Mouse (Mus musculus): ENCODE measurements around the gene Ccdc27. TPM values are rescaled to one million over a fixed set of nuclear protein-coding genes. Genes with fewer than 3 reads are reported as not detected.

The Ccdc27 gene
- polyA plus RNA-seq, 1 experiment from 2014 or later, result not detected

DNA sequence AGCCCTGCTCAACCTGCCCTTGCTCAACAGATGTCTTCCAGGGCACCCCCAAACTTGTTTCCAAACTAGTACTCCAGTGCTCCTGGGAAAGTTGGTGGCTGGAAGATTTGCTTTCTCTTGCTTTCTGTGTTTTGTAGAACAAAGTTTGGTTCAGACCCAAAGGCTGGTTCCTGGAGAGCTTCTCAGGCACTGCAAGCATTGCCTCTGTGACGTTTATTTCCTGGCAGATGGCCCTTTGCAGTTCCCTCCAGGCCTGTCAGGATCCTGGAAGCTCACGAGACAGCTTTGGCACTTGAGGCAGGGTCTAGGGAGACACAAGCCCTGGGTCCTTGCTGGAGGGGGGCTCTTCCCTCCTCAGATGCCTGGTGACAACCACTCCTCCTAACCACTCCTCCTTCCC is 14.2 kb upstream of the Ccdc27 start:
- Histone ChIP-seq H3K27ac (no peak overlapping the region), H3K27me3 (ENCODE audit: insufficient read depth, poor library complexity, severe bottlenecking) (no peaks in the 10 kb centered on the region), H3K9me3 (no peaks in the 10 kb centered on the region), H3K4me3 (no peak overlapping the region), H3K36me3 (no peaks in the 10 kb centered on the region), H3K4me1 (replicated peaks) (no peaks in the 10 kb centered on the region)
- 64% methylated on average over 2 of the region's 2 CpGs for WGBS
- no peak for DNase-seq (ENCODE audit: low spot score)

DNA sequence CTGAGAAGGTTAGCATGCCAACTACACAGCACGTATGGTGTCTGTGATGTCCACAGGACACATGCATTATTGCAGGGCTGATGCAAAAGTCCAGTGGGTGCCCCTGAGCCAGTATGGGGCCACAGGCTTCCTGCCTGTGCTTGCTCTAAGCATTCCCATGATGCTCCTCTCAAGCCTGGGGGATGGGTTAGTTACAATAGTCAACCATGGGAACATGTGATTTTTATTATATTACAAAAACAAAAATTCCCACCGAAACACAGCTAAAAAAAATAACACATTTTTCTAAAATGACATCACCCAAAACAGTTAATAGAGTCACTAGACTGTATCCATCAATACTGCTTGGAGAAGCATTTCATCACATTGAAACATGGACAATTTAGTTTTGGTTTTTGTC is 13.6 kb upstream of the Ccdc27 start:
- H3K4me1 ChIP-seq (replicated peaks), result no peaks in the 10 kb centered on the region
- DNase-seq (ENCODE audit: low spot score), result no peak
- H3K9me3 ChIP-seq, result no peaks in the 10 kb centered on the region
- H3K4me3 ChIP-seq, result no peak overlapping the region
- no peaks in the 10 kb centered on the region for H3K36me3 ChIP-seq
- H3K27ac ChIP-seq, result no peak overlapping the region
- no peaks in the 10 kb centered on the region for H3K27me3 ChIP-seq (ENCODE audit: insufficient read depth, poor library complexity, severe bottlenecking)
- WGBS, result 79% methylated on average over 2 of the region's 2 CpGs

DNA sequence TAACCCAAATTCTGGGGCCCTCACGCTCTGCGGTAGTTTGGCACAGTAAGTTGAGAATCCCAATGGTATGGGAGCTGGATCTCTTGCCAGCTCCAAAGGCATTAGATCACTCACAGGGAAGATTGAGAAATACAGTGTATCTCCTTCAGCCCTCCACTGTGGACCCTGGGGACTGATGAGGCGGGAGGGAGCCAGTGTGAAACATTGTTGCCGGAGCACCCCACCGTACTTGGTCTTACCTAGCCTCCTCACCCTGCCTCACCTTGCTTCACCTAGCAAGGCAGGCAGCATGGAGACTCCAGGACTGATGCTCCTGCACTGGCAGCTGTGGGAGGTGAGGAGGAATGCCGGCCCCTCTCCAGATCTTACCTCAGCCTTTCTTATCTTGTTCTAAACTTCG is 13.0 kb upstream of the Ccdc27 start:
- WGBS, result 89% methylated on average over 7 of the region's 7 CpGs
- H3K4me1 ChIP-seq (replicated peaks), result no peaks in the 10 kb centered on the region
- no peaks in the 10 kb centered on the region for H3K27me3 ChIP-seq (ENCODE audit: insufficient read depth, poor library complexity, severe bottlenecking)
- H3K9me3 ChIP-seq, result no peaks in the 10 kb centered on the region
- H3K27ac ChIP-seq, result no peak overlapping the region
- no peak overlapping the region for H3K4me3 ChIP-seq
- no peak for DNase-seq (ENCODE audit: low spot score)
- no peaks in the 10 kb centered on the region for H3K36me3 ChIP-seq

DNA sequence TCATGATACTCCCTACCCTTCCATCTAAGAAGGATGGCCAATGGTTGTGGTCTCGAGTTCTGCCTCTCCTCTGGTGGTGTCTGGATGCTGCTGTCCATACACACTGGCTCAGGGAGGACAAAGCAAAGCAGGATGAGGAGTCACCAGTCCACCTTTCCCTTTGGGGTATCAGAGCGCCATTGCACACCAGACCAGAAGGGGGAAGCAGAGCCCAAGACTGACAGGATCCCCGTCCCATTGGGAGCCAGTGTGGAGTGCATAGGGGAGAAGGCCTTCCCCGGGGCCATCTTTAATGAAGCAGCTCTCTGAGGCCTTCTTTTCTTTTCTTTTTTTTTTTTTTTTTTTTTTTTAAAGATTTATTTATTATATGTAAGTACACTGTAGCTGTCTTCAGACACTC is 10.6 kb upstream of the Ccdc27 start:
- no peak for DNase-seq (ENCODE audit: low spot score)
- Histone ChIP-seq H3K27ac (no peak overlapping the region), H3K27me3 (ENCODE audit: insufficient read depth, poor library complexity, severe bottlenecking) (no peaks in the 10 kb centered on the region), H3K4me3 (no peak overlapping the region), H3K36me3 (no peaks in the 10 kb centered on the region), H3K9me3 (no peaks in the 10 kb centered on the region), H3K4me1 (replicated peaks) (no peaks in the 10 kb centered on the region)
- WGBS, result 59% methylated on average over 4 of the region's 4 CpGs

DNA sequence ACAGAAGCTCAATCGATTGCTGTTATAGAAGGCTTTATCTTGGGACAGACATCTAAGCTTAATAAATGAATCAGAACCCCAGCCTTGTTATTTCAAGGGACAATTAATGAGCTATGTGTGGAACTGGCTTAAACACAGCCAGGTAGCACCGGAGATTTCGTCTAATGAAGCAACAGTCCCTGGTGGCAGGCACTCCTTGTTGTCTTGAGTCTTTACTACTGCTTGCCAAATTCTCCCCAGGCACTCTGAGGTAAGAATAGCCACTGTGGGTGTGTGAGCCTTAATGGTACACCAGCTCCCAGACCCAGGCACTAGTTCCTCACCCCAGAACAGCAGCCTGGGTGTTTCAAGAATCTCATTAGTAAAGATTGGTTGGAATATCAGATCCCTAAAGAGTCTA is 8.9 kb upstream of the Ccdc27 start:
- H3K27me3 ChIP-seq (ENCODE audit: insufficient read depth, poor library complexity, severe bottlenecking), result no peaks in the 10 kb centered on the region
- H3K27ac ChIP-seq, result no peak overlapping the region
- no peak for DNase-seq (ENCODE audit: low spot score)
- H3K36me3 ChIP-seq, result no peaks in the 10 kb centered on the region
- 92% methylated on average over 3 of the region's 3 CpGs for WGBS
- H3K4me3 ChIP-seq, result no peak overlapping the region
- no peaks in the 10 kb centered on the region for H3K4me1 ChIP-seq (replicated peaks)
- H3K9me3 ChIP-seq, result no peaks in the 10 kb centered on the region

DNA sequence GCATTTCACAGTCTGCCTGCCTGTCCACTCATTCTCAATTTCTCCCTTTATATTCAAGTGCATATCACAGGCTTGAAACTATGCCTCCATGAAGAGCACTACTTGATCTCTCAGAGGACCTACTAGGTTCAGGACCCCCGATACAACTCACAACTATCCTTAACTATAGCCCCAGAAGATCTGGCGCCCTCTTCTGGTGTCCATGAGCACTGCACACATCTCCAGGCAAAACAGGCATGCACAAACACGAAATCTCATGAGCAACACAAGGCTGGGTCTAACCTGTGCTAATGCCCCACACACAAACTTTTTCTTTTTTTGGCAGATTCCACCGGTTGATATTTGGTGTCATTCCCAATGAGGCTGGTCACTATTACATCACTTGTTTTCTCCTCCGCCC is 3.4 kb upstream of the Ccdc27 start:
- no peak for DNase-seq (ENCODE audit: low spot score)
- no peak overlapping the region for H3K4me3 ChIP-seq
- H3K27ac ChIP-seq, result no peak overlapping the region
- no peaks in the 10 kb centered on the region for H3K9me3 ChIP-seq
- H3K27me3 ChIP-seq (ENCODE audit: insufficient read depth, poor library complexity, severe bottlenecking), result peaks cover 4% of the 10 kb centered on the region; the same call in 1 of the 2 replicates
- H3K4me1 ChIP-seq (replicated peaks), result no peaks in the 10 kb centered on the region
- H3K36me3 ChIP-seq, result no peaks in the 10 kb centered on the region
- WGBS, result 66% methylated on average over 5 of the region's 5 CpGs

DNA sequence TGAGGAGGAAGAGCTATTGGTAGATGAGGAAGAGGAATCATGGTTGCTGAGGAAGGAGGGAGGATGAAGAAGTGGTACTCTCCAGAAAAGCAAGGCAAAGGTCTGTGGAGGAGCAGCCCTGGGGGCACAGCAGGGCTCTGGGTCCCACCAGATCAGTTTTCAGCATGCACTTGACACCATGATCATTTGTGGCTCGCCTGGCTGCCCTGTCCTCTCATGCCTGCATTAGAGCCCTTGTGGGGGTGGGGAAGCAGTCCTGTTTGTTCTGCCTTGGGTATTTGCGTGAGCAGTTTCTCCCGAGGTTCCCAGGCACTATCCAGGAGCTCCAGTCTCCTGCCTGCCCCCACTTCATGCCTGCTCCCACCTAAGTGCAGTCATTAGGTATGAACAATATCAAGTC is 5.4 kb downstream of the Ccdc27 start:
- H3K27ac ChIP-seq, result no peak overlapping the region
- 46% methylated on average over 3 of the region's 3 CpGs for WGBS
- no peak for DNase-seq (ENCODE audit: low spot score)

DNA sequence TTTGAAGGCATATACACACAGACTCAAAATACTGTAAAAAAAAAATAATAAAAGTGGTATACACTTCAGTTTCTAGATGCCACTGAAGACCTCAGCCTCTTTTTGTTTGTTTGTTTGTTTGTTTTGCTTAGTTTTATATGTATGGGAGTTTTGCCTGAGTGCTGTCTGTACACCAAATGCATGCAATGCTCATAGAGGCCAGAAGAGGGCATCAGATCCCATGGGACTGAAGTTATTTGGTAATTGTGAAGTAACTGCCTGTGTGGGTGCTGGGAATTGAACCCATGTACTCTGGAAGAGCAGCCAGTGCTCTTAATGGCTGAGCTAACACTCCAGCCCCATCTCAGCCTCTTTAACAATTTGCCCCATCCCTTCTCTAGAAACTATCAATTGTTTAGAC is 13.8 kb downstream of the Ccdc27 start:
- Histone ChIP-seq H3K36me3 (no peaks in the 10 kb centered on the region), H3K9me3 (no peaks in the 10 kb centered on the region), H3K4me1 (replicated peaks) (peaks cover 31% of the 10 kb centered on the region), H3K27me3 (ENCODE audit: insufficient read depth, poor library complexity, severe bottlenecking) (peaks cover 40% of the 10 kb centered on the region), H3K4me3 (no peak overlapping the region), H3K27ac (no peak overlapping the region)
- DNase-seq (ENCODE audit: low spot score), result no peak

More for the DNA sequence above, 5.4 kb downstream of the Ccdc27 start:
- H3K4me3 ChIP-seq, result no peak overlapping the region
- H3K27me3 ChIP-seq (ENCODE audit: insufficient read depth, poor library complexity, severe bottlenecking), result peaks cover 1% of the 10 kb centered on the region; the same call in 1 of the 2 replicates
- H3K4me1 ChIP-seq (replicated peaks), result no peaks in the 10 kb centered on the region
- H3K36me3 ChIP-seq, result no peaks in the 10 kb centered on the region
- H3K9me3 ChIP-seq, result no peaks in the 10 kb centered on the region

DNA sequence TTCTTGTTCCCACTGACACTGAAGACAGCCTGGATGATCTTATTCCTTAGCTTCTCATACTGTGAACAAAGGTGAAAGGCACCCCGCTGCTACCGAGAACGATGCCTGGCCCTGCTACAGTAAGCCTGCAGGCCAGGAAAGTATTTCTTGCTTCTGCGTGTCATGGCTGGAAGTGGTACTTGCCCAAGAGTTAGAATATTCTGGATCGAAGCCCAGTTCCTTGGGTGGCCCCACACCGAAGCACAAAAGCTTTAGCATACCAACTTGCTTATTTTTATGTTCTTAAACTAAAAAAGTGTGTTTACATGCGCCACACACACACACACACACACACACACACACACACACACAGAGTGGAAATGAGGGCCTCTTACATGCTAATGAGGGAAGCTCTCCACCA is 14.4 kb downstream of the Ccdc27 start:
- no peak for DNase-seq (ENCODE audit: low spot score)
- 82% methylated on average over 7 of the region's 7 CpGs for WGBS
- peaks cover 37% of the 10 kb centered on the region for H3K4me1 ChIP-seq (replicated peaks)

DNA sequence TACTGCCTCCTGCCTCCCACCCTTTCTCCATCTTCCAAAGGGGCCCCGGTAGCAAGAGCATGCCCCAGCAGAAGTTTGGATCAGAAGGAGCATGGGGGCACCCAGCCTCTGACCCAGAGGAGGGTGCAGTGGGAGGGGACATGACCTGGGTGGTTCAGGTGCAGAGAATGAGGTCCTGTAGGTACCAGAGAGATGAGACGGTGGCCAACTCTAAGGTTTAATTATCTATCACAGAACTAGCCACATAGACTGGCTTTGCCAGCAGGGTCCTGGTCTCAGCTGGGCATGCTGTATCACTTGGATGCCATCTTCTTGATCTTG is 16.1 kb downstream of the Ccdc27 start:
- peaks cover 41% of the 10 kb centered on the region for H3K27me3 ChIP-seq (ENCODE audit: insufficient read depth, poor library complexity, severe bottlenecking)
- 28% methylated on average over 2 of the region's 2 CpGs for WGBS
- H3K27ac ChIP-seq, result peak overlapping the region; percentile 80
- H3K36me3 ChIP-seq, result peaks cover 13% of the 10 kb centered on the region
- H3K9me3 ChIP-seq, result no peaks in the 10 kb centered on the region
- peaks cover 37% of the 10 kb centered on the region for H3K4me1 ChIP-seq (replicated peaks)
- DNase-seq (ENCODE audit: low spot score), result no peak
- H3K4me3 ChIP-seq, result peak overlapping the region; percentile 49

More for the DNA sequence above, 14.4 kb downstream of the Ccdc27 start:
- no peaks in the 10 kb centered on the region for H3K9me3 ChIP-seq
- H3K27me3 ChIP-seq (ENCODE audit: insufficient read depth, poor library complexity, severe bottlenecking), result peaks cover 41% of the 10 kb centered on the region
- H3K27ac ChIP-seq, result no peak overlapping the region
- H3K36me3 ChIP-seq, result no peaks in the 10 kb centered on the region
- H3K4me3 ChIP-seq, result no peak overlapping the region

DNA sequence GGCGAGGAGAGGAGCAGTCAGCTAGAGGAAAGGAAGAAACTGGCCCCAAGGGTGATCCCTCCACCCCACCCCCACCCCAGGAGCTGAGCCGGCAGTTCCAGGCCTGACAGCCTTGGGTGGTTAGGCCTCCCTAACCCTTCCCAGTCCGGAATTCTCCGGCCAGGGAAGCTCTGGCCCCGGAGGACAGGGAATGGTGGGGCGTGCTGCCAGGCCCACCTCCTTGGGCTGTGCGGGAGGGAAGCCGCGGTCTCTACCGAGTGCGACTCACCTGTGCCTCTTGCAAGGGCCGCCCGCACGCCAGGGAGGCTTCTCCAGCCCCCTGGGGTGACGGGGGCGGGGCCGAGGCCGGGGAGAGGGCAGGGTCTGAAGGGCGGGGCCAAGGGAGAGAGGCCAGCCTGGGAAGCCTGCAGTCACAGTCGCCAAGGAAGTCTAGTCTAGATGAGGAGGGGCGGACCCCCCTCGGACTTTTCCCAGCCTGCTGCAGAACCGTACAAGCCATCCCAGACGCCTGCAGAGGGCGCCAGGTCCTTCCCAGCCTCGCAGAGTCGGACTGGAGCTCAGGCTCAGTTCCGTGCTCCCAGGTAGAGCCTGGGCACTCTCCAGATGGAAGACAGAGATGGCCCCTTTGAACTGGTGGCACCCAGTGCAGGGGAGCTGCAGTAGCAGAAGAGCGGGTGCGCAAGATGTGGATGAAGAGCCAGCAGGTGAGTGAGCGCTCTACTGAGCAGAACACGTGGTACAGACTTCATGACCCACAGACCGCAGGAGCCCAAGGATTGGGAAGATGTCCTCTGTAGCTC is 16.6 kb downstream of the Ccdc27 start, which contains the start of gene Smim1:
TSS of gene Smim1 (minus strand) at position 590 of the 800 bp plus-strand sequence.
- Histone ChIP-seq H3K27ac (peak within 1 kb of the TSS; percentile 80), H3K36me3 (peaks cover 18% of the 10 kb centered on the region), H3K9me3 (no peaks in the 10 kb centered on the region), H3K4me1 (replicated peaks) (peaks cover 37% of the 10 kb centered on the region), H3K4me3 (peak within 1 kb of the TSS; percentile 49), H3K27me3 (ENCODE audit: insufficient read depth, poor library complexity, severe bottlenecking) (peaks cover 41% of the 10 kb centered on the region)
- DNase-seq (ENCODE audit: low spot score), result peak; percentile 62
- WGBS, result 3% methylated on average over 33 of the region's 33 CpGs

DNA sequence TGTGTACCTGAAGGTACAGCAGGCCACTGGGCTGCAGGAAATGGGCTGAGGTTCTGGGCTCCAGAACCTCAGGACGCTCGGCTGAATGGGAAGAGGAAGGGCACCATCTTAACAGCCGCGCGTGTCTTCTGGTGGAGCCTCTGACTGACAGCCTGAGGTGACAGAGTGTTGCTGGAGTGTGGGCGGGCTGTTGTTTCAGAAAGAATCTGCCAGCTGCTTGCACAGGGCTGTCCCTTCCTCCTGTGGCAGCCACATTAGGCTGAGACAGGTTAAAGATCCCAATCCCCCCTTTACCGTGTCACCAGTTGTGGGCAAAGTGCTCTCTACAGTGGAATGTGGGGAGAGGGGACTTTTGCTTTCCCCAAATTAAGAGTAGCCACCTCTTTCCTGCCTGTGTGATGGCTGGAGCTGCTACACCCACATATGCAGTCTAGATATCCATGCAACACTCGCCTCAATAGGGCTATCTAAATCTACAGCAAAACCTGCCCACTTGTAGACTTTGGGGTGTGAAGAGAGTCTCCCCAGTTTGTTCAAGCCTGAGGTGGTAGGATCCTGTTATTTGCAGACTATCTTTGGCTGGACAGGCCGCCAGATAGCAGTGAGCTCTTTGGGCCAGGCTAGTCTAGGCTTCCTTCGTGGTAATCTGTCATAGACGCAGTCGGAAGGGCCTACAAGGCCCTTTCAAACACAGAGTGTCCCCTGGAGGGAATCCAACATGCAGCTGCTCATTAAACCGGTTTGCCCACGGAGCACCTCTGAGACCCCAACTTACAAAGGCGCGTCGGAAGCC is 17.6 kb downstream of the Ccdc27 start:
- 38% methylated on average over 17 of the region's 17 CpGs for WGBS
- Histone ChIP-seq H3K4me1 (replicated peaks) (peaks cover 37% of the 10 kb centered on the region), H3K9me3 (no peaks in the 10 kb centered on the region), H3K36me3 (peaks cover 27% of the 10 kb centered on the region), H3K27me3 (ENCODE audit: insufficient read depth, poor library complexity, severe bottlenecking) (peaks cover 41% of the 10 kb centered on the region), H3K27ac (0 out of 2 replicates have a peak overlapping the region, but pooled peaks have one; percentile 80), H3K4me3 (peak overlapping the region; percentile 49)
- DNase-seq (ENCODE audit: low spot score), result no peak

Measured in hindbrain, embryonic 10.5 days (tissue).